Mouse (Mus musculus) intestine, embryonic 14.5 days (tissue): ENCODE measurements around the gene Gm9833. TPM values are rescaled to one million over a fixed set of nuclear protein-coding genes. Genes with fewer than 3 reads are reported as not detected.
A peak's percentile ranks its signal among the peaks of the same experiment; 100 is the strongest.

Experiments used
- ATAC-seq: fragments of 200-750 bp; cut with Nextera tagmentation; replicated peaks from 2 replicates; pipeline ENCODE4 v1.8.0; 2017; ENCODE audit warnings: low read depth, moderate number of reproducible peaks, moderate TSS enrichment, moderate library complexity; ENCODE audit not compliant: low FRiP score, low TSS enrichment
- DNase-seq: peaks from one replicate; pipeline ENCODE4 v3.0.0-alpha.2; 2018; ENCODE audit warnings: low spot score
- H3K27ac ChIP-seq: fragments of 300-500 bp; sonication (generic); 2 replicates; pipeline ENCODE4 v1.5.1; 2014; ENCODE audit warnings: low read depth, mild to moderate bottlenecking, control low read depth
- H3K27me3 ChIP-seq: fragments of 300-500 bp; sonication (generic); replicated peaks from 2 replicates; pipeline ENCODE4 v1.6.1; 2014; ENCODE audit warnings: low read length, control low read depth; ENCODE audit not compliant: control insufficient read depth, insufficient read depth
- H3K36me3 ChIP-seq: fragments of 300-500 bp; sonication (generic); 2 replicates; pipeline ENCODE4 v1.6.1; 2014; ENCODE audit warnings: low read length, control low read depth; ENCODE audit not compliant: control insufficient read depth, insufficient read depth
- H3K4me1 ChIP-seq: fragments of 300-500 bp; sonication (generic); replicated peaks from 2 replicates; pipeline ENCODE4 v1.6.1; 2014; ENCODE audit warnings: low read length, control low read depth, mixed read lengths; ENCODE audit not compliant: control insufficient read depth, insufficient read depth
- H3K4me2 ChIP-seq: fragments of 300-500 bp; sonication (generic); 2 replicates; pipeline ENCODE4 v1.6.1; 2014; ENCODE audit warnings: low read length
- H3K4me3 ChIP-seq: fragments of 300-500 bp; sonication (generic); 2 replicates; pipeline ENCODE4 v1.5.1; 2014; ENCODE audit warnings: low read depth, low read length, control low read depth, mixed read lengths
- H3K9ac ChIP-seq: fragments of 300-500 bp; sonication (generic); 2 replicates; pipeline ENCODE4 v1.6.1; 2014; ENCODE audit warnings: mild to moderate bottlenecking, low read length
- H3K9me3 ChIP-seq: fragments of 300-500 bp; sonication (generic); 2 replicates; pipeline ENCODE4 v1.6.1; 2016; ENCODE audit warnings: low read length, control low read depth; ENCODE audit not compliant: control insufficient read depth
- WGBS: fragments of 180-500 bp; shearing (Covaris S2); extraction: QIAGEN DNeasy Blood & Tissue Kit; methylation state at CpG from one replicate; pipeline ENCODE4 v1.1.7; 2014; 5-methylcytosine and 5-hydroxymethylcytosine counted together
- polyA plus RNA-seq: library from polyadenylated mRNA; unstranded; fragments of >200 nt; fragmentation: Nextera tagmentation; extraction: Ambion mirVana; gene quantifications from 2 replicates; pipeline ENCODE4 v1.2.1, GENCODE M21; 2014

Gm9833 gene
- polyA plus RNA-seq, 1 experiment from 2014 or later: 2.6 TPM

DNA sequence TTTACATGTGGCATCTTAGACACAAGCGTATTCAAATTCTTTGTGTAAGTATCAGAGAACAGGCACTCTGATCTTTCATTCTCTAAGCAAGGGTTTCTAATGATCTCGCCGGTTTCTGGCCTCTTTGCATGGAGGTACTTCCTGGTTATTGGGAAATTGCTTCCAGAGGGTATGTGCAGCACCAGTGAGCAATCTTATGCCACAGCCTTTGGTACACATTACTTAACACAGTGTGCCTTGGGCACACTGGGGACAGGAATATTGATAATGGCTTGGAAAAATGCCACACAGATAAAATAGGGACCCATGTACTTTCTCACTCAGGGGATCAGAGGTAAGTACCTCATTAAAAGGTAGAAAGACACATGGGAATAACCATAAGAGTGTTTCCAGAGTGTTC, 3.8 kb upstream of the Gm9833 start:
- no peak overlapping the region for H3K27ac ChIP-seq
- H3K4me2 ChIP-seq: no peak overlapping the region
- no peaks in the 10 kb centered on the region for H3K36me3 ChIP-seq
- no peak overlapping the region for H3K9ac ChIP-seq
- DNase-seq (no peak), ATAC-seq (no peak)
- no peaks in the 10 kb centered on the region for H3K9me3 ChIP-seq
- WGBS: 75% methylated on average over 3 of the region's 3 CpGs
- H3K4me3 ChIP-seq: no peak overlapping the region
- no peaks in the 10 kb centered on the region for H3K27me3 ChIP-seq
- no peaks in the 10 kb centered on the region; the same call in 1 of the 2 replicates for H3K4me1 ChIP-seq

DNA sequence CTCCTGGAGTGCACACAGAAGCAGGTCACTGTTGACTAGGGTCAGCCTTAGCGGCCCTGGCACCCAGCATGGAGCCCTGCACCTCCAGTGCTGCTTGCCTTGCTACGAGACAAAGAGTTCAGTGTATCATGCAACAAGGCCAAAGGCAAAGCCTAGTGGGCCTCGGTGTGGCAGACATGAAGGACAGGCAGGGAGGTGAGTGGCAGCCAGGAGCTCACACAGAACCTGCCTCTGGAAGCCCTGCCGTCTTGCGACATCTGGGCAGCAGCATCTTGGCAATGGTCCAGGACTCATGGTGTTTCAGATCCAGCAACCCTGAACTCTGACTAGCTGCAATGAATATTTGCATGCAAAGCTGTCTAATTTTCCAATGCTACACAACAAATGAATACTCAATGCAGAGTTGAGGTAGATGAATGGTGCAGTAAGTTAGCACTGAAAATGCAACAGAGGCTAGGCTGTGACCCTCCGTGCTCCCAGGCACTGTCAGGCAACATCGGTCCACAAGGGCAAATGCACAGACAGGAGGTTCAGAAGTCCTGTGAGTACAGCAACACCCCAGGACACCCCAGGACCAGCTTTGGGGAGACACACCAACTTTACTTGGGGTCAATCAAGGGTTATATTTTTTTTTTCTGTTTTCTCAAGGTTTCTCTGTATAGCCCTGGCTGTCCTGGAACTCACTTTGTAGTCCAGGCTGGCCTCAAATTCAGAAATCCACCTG, 2.4 kb upstream of the Gm9833 start:
- Histone ChIP-seq H3K36me3 (no peaks in the 10 kb centered on the region), H3K4me1 (no peaks in the 10 kb centered on the region; the same call in 1 of the 2 replicates), H3K4me3 (no peak overlapping the region), H3K27me3 (no peaks in the 10 kb centered on the region), H3K9ac (no peak overlapping the region), H3K4me2 (no peak overlapping the region), H3K27ac (no peak overlapping the region), H3K9me3 (no peaks in the 10 kb centered on the region)
- ATAC-seq (no peak), DNase-seq (no peak)
- 76% methylated on average over 7 of the region's 7 CpGs for WGBS

DNA sequence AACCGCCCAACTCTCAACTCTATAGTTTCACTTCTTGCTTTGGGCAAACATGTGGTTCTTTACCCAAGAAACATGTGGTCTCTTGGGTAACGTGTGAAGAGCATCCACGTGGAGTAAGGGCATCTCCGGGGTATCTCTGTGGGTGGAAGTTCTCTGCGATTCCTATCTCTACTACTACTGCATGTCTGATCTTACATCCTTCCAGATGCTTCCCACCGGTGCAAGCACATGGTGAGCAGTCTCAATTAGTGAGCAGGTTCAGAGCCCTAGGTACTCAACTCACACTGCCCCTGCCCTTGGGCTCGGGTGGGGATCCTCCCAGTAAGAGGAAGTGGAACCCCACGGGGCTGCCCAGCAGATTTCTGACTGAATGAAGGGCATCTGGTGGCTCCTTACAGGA, 399 bp upstream of the Gm9833 start:
- WGBS: 90% methylated on average over 8 of the region's 8 CpGs
- H3K4me3 ChIP-seq: peak overlapping the region; percentile 10; the same call in 1 of the 2 replicates
- 0 out of 2 replicates have a peak, but pooled peaks cover 6% of the 10 kb centered on the region for H3K4me1 ChIP-seq
- no peak overlapping the region for H3K4me2 ChIP-seq
- H3K27me3 ChIP-seq: no peaks in the 10 kb centered on the region
- ATAC-seq: no peak
- no peak for DNase-seq
- H3K9ac ChIP-seq: no peak overlapping the region
- H3K9me3 ChIP-seq: no peaks in the 10 kb centered on the region
- H3K27ac ChIP-seq: no peak overlapping the region
- H3K36me3 ChIP-seq: no peaks in the 10 kb centered on the region

DNA sequence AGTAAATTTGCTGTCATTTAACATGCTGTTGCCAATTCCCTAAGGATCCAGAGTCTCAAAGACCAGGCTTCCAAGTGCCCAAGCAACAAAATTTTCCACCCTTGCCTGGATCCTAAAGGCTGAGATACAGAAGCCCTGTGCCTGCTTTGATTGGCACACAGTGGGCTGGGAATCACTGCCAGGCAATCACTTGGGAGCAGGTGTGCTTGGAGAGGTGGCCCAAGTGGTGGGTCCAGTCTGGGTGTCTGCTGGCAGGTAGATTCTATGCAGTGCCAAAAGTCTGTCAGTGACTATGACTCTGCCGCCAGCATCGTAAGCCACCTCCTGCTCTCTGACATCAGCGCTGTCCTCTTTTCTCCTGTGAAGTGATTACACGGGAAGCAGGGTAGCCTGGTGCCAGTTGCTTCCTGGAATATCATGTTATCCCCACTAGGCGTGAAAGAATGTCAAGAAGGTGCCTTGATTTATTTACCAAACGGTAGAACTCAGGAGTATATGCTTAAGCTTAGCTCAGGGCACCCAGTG, 3.8 kb downstream of the Gm9833 start:
- no peaks in the 10 kb centered on the region for H3K36me3 ChIP-seq
- H3K27me3 ChIP-seq: no peaks in the 10 kb centered on the region
- H3K4me1 ChIP-seq: peaks cover 16% of the 10 kb centered on the region; the same call in 1 of the 2 replicates
- DNase-seq (no peak), ATAC-seq (no peak)
- H3K27ac ChIP-seq: no peak overlapping the region
- H3K9ac ChIP-seq: no peak overlapping the region
- no peak overlapping the region for H3K4me2 ChIP-seq
- no peaks in the 10 kb centered on the region for H3K9me3 ChIP-seq
- no peak overlapping the region for H3K4me3 ChIP-seq
- WGBS: 63% methylated on average over 6 of the region's 6 CpGs

DNA sequence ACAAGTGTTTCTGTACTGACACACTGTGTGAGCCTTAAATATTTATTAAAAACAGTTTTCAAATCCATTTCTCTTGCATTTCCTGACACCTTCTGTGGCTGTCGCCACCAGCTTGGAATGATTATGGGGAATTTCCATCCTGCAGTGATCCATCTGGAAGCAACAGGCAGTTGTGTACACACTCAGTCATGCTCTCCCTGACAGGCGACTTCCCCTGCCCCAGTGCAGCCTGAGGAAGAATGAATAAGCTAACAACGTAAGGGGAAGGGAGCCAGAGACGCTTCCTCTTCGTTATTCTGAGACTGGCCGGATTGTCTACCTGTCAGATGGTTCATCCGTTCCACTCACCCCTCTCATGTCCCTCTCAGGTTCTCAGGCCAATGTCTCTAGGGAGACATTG, 4.6 kb downstream of the Gm9833 start:
- Histone ChIP-seq H3K4me2 (peak overlapping the region; percentile 22; the same call in 1 of the 2 replicates), H3K4me1 (peaks cover 16% of the 10 kb centered on the region; the same call in 1 of the 2 replicates), H3K9me3 (no peaks in the 10 kb centered on the region), H3K27ac (no peak overlapping the region), H3K9ac (no peak overlapping the region), H3K27me3 (no peaks in the 10 kb centered on the region), H3K36me3 (no peaks in the 10 kb centered on the region), H3K4me3 (no peak overlapping the region)
- ATAC-seq: 0 out of 2 replicates have a peak, but pooled peaks have one; percentile 62
- no peak for DNase-seq
- 7% methylated on average over 7 of the region's 7 CpGs for WGBS

DNA sequence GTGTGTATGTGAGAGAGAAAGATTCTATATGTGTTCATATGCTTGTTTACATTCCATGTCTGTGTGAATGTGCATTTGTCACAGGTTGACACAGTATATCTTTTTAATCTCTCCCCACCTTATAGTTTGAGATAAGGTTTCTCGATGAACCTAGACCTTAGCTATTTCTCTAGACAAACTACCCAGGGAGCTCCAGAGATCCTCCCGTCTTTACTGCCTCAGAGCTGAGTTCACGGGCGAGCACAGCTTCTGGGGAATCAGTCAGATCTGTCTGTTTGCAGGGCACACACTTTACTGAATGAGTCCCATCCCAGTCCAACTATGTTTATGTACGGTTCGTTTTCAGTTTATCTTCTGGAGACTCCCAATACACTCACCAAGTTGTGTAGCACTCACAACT, 5.0 kb downstream of the Gm9833 start:
- ATAC-seq (no peak), DNase-seq (no peak)
- Histone ChIP-seq H3K36me3 (no peaks in the 10 kb centered on the region), H3K27me3 (no peaks in the 10 kb centered on the region), H3K9ac (no peak overlapping the region), H3K9me3 (no peaks in the 10 kb centered on the region), H3K27ac (0 out of 2 replicates have a peak overlapping the region, but pooled peaks have one; percentile 16), H3K4me1 (peaks cover 16% of the 10 kb centered on the region; the same call in 1 of the 2 replicates), H3K4me3 (no peak overlapping the region), H3K4me2 (peak overlapping the region; percentile 22; the same call in 1 of the 2 replicates)
- 25% methylated on average over 6 of the region's 6 CpGs for WGBS

DNA sequence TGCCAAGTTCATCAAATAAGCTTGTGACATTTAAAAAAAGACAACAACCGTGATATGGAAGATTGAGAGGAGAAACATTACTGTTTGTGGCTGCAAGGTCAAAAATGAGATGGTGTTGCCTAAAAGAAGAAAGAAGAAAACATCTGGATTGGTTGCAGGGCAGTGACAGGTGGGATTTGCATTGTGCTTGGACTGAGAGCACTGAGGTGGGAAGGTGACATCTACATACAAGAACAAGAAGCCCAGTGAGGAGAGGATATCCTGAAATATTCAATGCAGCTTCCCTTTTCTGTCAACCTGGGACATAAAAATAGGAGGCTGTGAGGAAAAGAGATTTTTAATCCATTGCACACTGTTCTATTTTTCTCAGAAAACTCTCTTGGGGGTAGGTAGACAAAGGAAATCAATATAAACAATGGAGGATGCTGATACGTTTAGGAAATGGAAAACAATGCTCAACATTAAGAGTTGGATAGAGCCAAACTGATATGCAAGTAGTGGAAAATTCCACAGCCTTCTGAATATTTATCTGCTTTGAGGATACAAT, 7.2 kb downstream of the Gm9833 start:
- H3K9ac ChIP-seq: no peak overlapping the region
- no peak overlapping the region for H3K4me3 ChIP-seq
- H3K4me1 ChIP-seq: peaks cover 16% of the 10 kb centered on the region; the same call in 1 of the 2 replicates
- ATAC-seq: no peak
- no peaks in the 10 kb centered on the region for H3K27me3 ChIP-seq
- H3K4me2 ChIP-seq: no peak overlapping the region
- no peak overlapping the region for H3K27ac ChIP-seq
- 87% methylated on average over 2 of the region's 2 CpGs for WGBS
- H3K9me3 ChIP-seq: no peaks in the 10 kb centered on the region
- DNase-seq: no peak
- H3K36me3 ChIP-seq: no peaks in the 10 kb centered on the region

DNA sequence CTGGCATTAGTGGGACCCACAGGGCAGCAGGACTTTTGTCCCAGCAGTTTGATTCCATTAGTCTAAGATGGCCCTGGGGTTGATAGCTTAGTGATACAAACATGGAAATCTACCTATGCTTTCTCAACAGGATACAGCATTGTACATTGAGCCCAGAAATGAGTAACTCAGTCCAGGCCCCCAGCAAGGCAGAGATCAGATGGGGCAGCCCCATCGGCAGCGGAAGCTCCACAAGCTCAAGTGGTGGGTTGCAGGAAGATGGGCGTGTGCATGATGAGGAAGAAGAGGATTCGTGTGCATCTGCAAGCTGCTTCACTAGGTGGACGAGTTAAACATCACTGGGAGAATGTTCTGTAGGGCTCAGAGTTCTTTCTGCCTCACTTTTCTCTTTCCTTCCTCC, 11.8 kb downstream of the Gm9833 start:
- no peaks in the 10 kb centered on the region for H3K36me3 ChIP-seq
- H3K4me2 ChIP-seq: no peak overlapping the region
- 87% methylated on average over 5 of the region's 5 CpGs for WGBS
- H3K27me3 ChIP-seq: no peaks in the 10 kb centered on the region
- ATAC-seq (no peak), DNase-seq (no peak)
- H3K27ac ChIP-seq: no peak overlapping the region
- no peaks in the 10 kb centered on the region for H3K9me3 ChIP-seq
- no peak overlapping the region for H3K9ac ChIP-seq
- H3K4me1 ChIP-seq: no peaks in the 10 kb centered on the region
- no peak overlapping the region for H3K4me3 ChIP-seq
